Mouse (Mus musculus) midbrain, postnatal 0 days (tissue): ENCODE measurements around the gene Sh3bp5. TPM values are rescaled to one million over a fixed set of nuclear protein-coding genes. Genes with fewer than 3 reads are reported as not detected.

Source experiments
- ATAC-seq: fragments of 200-750 bp; cut with Nextera tagmentation; 2 replicates; pipeline ENCODE4 v1.8.0; 2017; ENCODE audit warnings: moderate number of reproducible peaks, mild to moderate bottlenecking, moderate TSS enrichment, moderate library complexity; ENCODE audit not compliant: low FRiP score
- DNase-seq: peaks from one replicate; pipeline ENCODE4 v3.0.0-alpha.2; 2015; ENCODE audit warnings: low spot score
- H3K27ac ChIP-seq: fragments of 300-500 bp; sonication (generic); 2 replicates; pipeline ENCODE4 v1.5.1; 2014; ENCODE audit warnings: low read depth, mild to moderate bottlenecking, low read length, mixed read lengths
- H3K27me3 ChIP-seq: fragments of 300-500 bp; sonication (generic); 2 replicates; pipeline ENCODE4 v1.6.1; 2014; ENCODE audit warnings: low read length, control low read depth, mixed read lengths; ENCODE audit not compliant: insufficient read depth
- H3K36me3 ChIP-seq: fragments of 300-500 bp; sonication (generic); 2 replicates; pipeline ENCODE4 v1.6.1; 2014; ENCODE audit warnings: low read length, control low read depth, mixed read lengths; ENCODE audit not compliant: insufficient read depth
- H3K4me1 ChIP-seq: fragments of 300-500 bp; sonication (generic); 2 replicates; pipeline ENCODE4 v1.6.1; 2014; ENCODE audit warnings: mild to moderate bottlenecking, control low read depth, antibody characterized with exemption, low read length, mixed read lengths; ENCODE audit not compliant: insufficient read depth
- H3K4me2 ChIP-seq: fragments of 300-500 bp; sonication (generic); 2 replicates; pipeline ENCODE4 v1.6.1; 2014; ENCODE audit warnings: low read depth, mild to moderate bottlenecking, low read length, mixed read lengths; ENCODE audit not compliant: poor library complexity, severe bottlenecking
- H3K4me3 ChIP-seq: fragments of 300-500 bp; sonication (generic); 2 replicates; pipeline ENCODE4 v1.5.1; 2014; ENCODE audit warnings: low read depth, mild to moderate bottlenecking, low read length, moderate library complexity
- H3K9ac ChIP-seq: fragments of 300-500 bp; sonication (generic); replicated peaks from 2 replicates; pipeline ENCODE4 v1.6.1; 2014; ENCODE audit warnings: mild to moderate bottlenecking, low read length, moderate library complexity, mixed read lengths; ENCODE audit not compliant: poor library complexity, severe bottlenecking
- H3K9me3 ChIP-seq: fragments of 300-500 bp; sonication (generic); 2 replicates; pipeline ENCODE4 v1.6.1; 2016; ENCODE audit warnings: low read length, control low read depth
- CTCF ChIP-seq: IDR thresholded peaks from 2 replicates; pipeline ENCODE4 v1.5.1; 2016; ENCODE audit warnings: antibody characterized with exemption, mild to moderate bottlenecking
- WGBS: fragments of 180-500 bp; shearing (Covaris S2); extraction: QIAGEN DNeasy Blood & Tissue Kit; methylation state at CpG from one replicate; pipeline ENCODE4 v1.1.7; 2014; 5-methylcytosine and 5-hydroxymethylcytosine counted together
- polyA plus RNA-seq: library from polyadenylated mRNA; unstranded; fragments of >200 nt; fragmentation: Nextera tagmentation; extraction: Ambion mirVana; gene quantifications from 2 replicates; pipeline ENCODE4 v1.2.1, GENCODE M21; 2015
- total RNA-seq: library from RNA; depleted of rRNA; stranded (reverse); fragments of >200 nt; gene quantifications from 2 replicates; pipeline ENCODE4 v1.2.3, GENCODE M21; 2014

Sh3bp5 gene
- total and polyA plus RNA-seq, 2 experiments from 2014 or later: 61.7 to 165 TPM

DNA sequence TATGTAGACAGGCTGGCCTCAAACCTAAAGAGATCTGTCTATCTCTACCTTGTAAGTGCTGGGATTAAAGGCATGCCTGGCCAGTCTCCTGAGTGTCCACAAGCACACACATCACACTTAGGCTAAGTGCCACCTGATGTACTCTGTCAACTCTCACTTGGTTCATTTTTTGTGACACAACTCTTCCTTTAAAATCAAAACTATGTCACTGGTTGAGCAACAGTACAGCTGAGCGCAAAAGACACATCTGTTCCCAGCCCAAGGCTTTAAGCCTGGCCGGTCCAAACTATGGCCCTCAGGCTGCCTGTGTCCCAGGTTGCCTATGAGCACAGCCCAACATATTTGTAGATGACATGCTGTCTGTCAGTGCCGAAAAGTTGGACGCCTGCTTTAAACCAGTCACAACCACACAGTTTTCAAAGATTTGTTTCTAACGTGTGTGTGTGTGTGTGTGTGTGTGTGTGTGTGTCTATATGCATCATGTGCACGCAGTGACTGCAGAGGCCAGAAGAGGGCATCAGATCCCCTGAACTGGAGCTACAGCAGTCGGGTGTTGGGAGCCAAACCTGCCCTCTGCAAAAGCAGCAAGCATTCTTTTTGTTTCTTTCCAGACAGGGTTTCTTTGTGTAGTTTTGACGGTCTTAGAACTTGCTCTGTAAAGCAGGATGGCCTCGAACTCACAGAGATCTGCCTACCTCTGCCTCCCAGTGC is 40.9 kb downstream of the Sh3bp5 start:
- no peaks in the 10 kb centered on the region for H3K9me3 ChIP-seq
- H3K4me1 ChIP-seq: no peaks in the 10 kb centered on the region
- H3K9ac ChIP-seq: no peak overlapping the region
- H3K4me3 ChIP-seq: no peak overlapping the region
- no peak overlapping the region for H3K27ac ChIP-seq
- WGBS: 94% methylated on average over 9 of the region's 9 CpGs
- no peak for DNase-seq
- TF ChIP-seq CTCF: peak; percentile 45
- H3K4me2 ChIP-seq: no peak overlapping the region
- H3K36me3 ChIP-seq: no peaks in the 10 kb centered on the region
- ATAC-seq: no peak
- no peaks in the 10 kb centered on the region for H3K27me3 ChIP-seq

DNA sequence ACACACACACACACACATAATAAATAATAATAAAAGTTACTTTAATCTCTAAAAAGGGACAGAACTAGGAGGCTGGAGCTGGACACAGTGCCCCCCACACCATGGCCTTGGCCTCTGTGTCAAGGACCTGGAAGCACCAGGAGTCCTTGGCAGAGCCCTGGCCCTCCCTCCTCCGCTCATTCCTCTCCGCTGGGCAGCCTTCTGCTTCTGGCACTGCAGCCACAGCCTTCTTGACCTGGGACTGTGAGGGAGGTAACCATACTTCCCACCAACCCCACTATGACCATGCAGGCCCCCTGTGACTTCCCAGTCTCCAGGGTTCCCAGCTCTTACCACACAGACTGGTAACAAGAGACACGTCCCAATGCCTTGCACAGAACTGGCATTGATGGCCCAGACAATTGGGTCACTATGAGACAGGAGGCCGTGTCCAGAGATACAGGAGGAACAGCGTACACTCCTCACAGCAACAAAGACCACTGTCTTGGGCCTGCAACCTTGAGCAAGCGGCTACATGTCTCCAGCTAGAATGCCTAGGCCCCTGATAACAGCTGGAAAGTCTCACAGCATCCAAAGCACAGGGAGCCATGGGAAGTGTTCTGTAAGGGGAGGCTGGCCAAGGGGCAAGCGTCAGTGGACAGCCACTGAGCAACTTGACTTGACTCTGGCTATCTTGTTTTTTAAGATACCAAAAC is 41.8 kb downstream of the Sh3bp5 start:
- DNase-seq: no peak

DNA sequence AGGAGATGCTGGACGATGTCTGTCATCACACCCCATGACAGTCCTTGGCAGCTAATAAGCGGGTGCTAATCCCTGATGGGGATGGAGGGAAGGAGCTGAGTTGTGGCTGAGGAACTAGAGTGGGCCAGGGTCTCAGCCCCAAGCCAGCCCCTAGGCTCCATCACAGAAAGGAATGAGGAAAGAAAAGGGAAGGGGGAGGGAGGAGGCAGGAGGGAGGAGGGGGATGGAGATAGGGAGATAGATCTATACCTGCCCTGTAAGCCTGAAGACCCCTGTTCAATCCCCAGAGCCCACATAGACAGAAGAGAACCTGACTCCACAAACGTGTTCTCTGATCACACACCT is 42.4 kb downstream of the Sh3bp5 start:
- no peak overlapping the region for H3K4me2 ChIP-seq
- ATAC-seq (no peak), DNase-seq (no peak)
- no peak for TF ChIP-seq CTCF
- 75% methylated on average over 3 of the region's 3 CpGs for WGBS
- H3K36me3 ChIP-seq: no peaks in the 10 kb centered on the region
- no peaks in the 10 kb centered on the region for H3K4me1 ChIP-seq
- no peaks in the 10 kb centered on the region for H3K27me3 ChIP-seq
- H3K4me3 ChIP-seq: no peak overlapping the region
- no peak overlapping the region for H3K27ac ChIP-seq
- no peak overlapping the region for H3K9ac ChIP-seq
- H3K9me3 ChIP-seq: no peaks in the 10 kb centered on the region

More for the DNA sequence above, 41.8 kb downstream of the Sh3bp5 start:
- Histone ChIP-seq H3K9ac (no peak overlapping the region), H3K36me3 (no peaks in the 10 kb centered on the region), H3K9me3 (no peaks in the 10 kb centered on the region), H3K4me3 (no peak overlapping the region), H3K4me2 (no peak overlapping the region), H3K27me3 (no peaks in the 10 kb centered on the region), H3K4me1 (no peaks in the 10 kb centered on the region), H3K27ac (no peak overlapping the region)
- TF ChIP-seq CTCF: no peak
- no peak for ATAC-seq
- 94% methylated on average over 7 of the region's 7 CpGs for WGBS

DNA sequence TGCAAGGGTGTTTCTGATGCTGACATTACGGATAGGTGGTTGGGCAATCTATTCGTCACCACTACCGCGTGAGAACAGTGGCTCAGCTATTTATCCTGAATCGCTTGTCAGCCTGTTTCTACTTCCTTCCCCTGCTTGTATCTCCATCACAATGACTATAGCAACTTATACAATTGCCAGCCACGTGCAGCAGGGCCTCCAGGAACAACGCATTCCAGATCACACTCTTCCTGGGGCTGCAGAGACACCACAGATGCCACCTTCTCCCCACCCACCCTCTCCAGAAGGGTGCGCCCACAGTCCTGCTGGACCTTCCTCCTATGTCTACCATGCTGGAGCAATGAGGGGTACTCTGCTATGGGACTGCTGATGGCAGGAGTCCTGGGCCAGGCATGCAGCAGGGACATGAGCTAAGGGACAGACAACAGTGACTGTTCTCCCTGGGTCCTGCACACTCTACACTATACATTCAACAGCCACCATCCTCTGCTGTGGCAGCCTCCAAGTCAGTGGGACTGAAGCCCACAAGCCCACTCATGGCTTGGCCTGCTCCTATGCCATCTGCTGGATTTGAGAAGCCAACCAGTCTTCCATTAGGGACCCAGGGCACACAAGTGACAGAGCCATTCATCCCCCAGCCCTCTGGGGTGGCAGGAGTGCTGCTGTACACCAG is 42.9 kb downstream of the Sh3bp5 start:
- TF ChIP-seq CTCF: no peak
- no peaks in the 10 kb centered on the region for H3K4me1 ChIP-seq
- H3K9ac ChIP-seq: no peak overlapping the region
- no peaks in the 10 kb centered on the region for H3K36me3 ChIP-seq
- H3K4me2 ChIP-seq: no peak overlapping the region
- no peak overlapping the region for H3K4me3 ChIP-seq
- ATAC-seq (no peak), DNase-seq (no peak)
- H3K27ac ChIP-seq: no peak overlapping the region
- no peaks in the 10 kb centered on the region for H3K9me3 ChIP-seq
- H3K27me3 ChIP-seq: no peaks in the 10 kb centered on the region
- WGBS: 66% methylated on average over 8 of the region's 8 CpGs

DNA sequence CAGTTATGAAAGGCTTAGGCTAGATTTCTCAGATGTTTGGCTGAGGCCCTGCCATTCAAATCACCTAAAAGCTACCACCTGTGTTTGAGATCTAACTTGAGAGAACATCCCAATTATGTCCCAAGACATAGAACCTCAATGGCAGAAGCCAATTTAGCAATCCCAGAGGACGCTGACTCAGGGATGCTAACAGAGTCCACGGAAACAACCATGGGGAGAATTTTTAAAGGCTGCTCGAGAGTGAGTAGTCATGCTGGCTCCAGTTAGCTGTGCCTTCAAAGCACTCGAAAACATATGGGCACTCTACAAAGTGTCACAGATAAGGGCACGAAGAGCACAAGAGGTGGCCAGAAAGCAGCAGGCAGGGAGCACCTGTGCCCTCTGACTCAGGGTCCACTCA is 43.6 kb downstream of the Sh3bp5 start:
- no peaks in the 10 kb centered on the region for H3K27me3 ChIP-seq
- H3K9ac ChIP-seq: no peak overlapping the region
- no peak overlapping the region for H3K4me2 ChIP-seq
- no peak for ATAC-seq
- no peak overlapping the region for H3K4me3 ChIP-seq
- TF ChIP-seq CTCF: no peak
- no peaks in the 10 kb centered on the region for H3K4me1 ChIP-seq
- H3K9me3 ChIP-seq: no peaks in the 10 kb centered on the region
- no peak overlapping the region for H3K27ac ChIP-seq
- DNase-seq: no peak
- H3K36me3 ChIP-seq: peaks cover 4% of the 10 kb centered on the region; the same call in 1 of the 2 replicates
- 88% methylated on average over 5 of the region's 5 CpGs for WGBS
